In the genomic region with DNA sequence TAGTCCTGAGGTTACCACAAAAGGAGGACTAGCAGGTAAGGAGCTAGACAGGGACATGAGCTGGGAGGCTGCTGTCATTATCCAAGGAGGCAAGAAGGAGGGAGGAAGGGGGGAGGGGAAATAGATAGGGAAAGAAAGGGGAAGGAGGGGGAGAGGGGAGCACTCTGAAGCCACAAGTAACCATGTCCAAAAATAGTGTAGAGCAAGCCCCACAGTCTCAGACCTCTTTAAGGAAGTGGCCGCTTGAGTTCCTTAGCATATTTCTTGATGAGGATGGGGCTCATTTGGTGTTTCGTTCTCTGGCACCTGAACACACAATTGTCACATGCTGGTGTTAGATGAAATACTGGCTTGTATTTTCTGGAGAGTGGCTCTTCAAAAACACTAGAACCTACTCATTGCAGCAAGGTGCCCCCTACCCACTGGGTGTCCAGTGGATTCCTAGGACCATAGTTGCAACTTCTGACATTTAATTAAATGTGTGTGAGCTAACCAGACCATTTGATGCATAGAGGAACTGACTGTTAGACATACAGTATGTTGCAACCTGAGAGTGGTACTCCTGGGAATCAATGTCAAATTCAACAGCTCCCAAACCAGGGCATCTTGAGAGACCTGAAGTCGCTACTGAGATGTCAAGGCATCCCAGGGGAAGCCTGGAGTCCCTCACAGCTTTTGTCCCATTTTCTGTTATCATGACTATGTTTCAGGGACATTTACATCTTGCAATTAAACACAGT, we compare ENCODE assay signal across 31 mouse cellular contexts. TPM values are rescaled to one million over a fixed set of nuclear protein-coding genes. Genes with fewer than 3 reads are reported as not detected.
DNase-seq lines count a peak whose midpoint lies in the region; ATAC-seq and TF ChIP-seq lines count a peak whose summit lies in the region.
"Had no signal": no experiment of that assay in that cellular context is flagged by ENCODE, and none has a peak within 500 bp of the region (broad histone marks: within the 10 kb centered on the region; RNA-seq: fewer than 3 reads in every experiment).

No protein-coding gene starts in this region.

- no peak overlapping the region for H3K9ac ChIP-seq in CH12.LX (ENCODE audit: insufficient read depth, low read depth)
- no peak overlapping the region for H3K9ac ChIP-seq in midbrain, embryonic 14.5 days (replicated peaks; ENCODE audit: low read length)
- H3K9ac ChIP-seq: forebrain, embryonic 13.5 days; heart, embryonic 13.5 days; hindbrain, embryonic 13.5 days had no signal

- in situ Hi-C loops in CH12.LX (cut with MboI; ENCODE audit: low pct_ligation_motif_present, low pct_unique_long_range_greater_than_20kb, low sequenced_read_pairs), result no loop called here

- H3K4me2 ChIP-seq in CH12.LX (ENCODE audit: insufficient read depth, low read depth, poor library complexity, severe bottlenecking), result no peak overlapping the region
- H3K4me2 ChIP-seq in midbrain, embryonic 14.5 days (ENCODE audit: low read length), result no peak overlapping the region
- H3K4me2 ChIP-seq: forebrain, embryonic 13.5 days; heart, embryonic 13.5 days; hindbrain, embryonic 13.5 days had no signal

- peak; percentile 6 for DNase-seq in CH12.LX (ENCODE audit: extremely low read depth)
- DNase-seq in midbrain, embryonic 14.5 days, result no peak
- no peak for DNase-seq in gastrocnemius, postnatal 25 days
- DNase-seq in layer of hippocampus, adult 18-20 months (ENCODE audit: low spot score in 2 of 2), result no peak
- no peak for DNase-seq in hindbrain, embryonic 10.5 days (ENCODE audit: low spot score)
- DNase-seq: adrenal gland, adult 2 months; adrenal gland, postnatal 14 days; cerebellum, adult 11-12 months; cerebellum, adult 8-10 months; cerebellum, postnatal 10 days; cerebellum, postnatal 36 days; gastrocnemius, postnatal 10 days; heart, adult 2 months; heart, postnatal 14 days; heart, postnatal 4 days had no signal

- TF ChIP-seq POLR2A in CH12.LX (IDR thresholded peaks at IDR 0.05; ENCODE audit: low read depth, low read length), result no peak
- no peak for TF ChIP-seq POLR2A in bone marrow, adult 2 months (IDR thresholded peaks at IDR 0.05; ENCODE audit: borderline replicate concordance, control insufficient read depth, low read depth, low read length)

- TF ChIP-seq RAD21 in CH12.LX (IDR thresholded peaks at IDR 0.05; ENCODE audit: low read depth, low read length), result no peak

- no peak overlapping the region for H3K4me3 ChIP-seq in CH12.LX (replicated peaks in 1 of 3; ENCODE audit: low read depth in 2 of 3, low read length in 2 of 3, poor library complexity in 1 of 3)
- no peak overlapping the region for H3K4me3 ChIP-seq in bone marrow, adult 2 months (replicated peaks; ENCODE audit: control insufficient read depth, low read depth, low read length)
- no peak overlapping the region for H3K4me3 ChIP-seq in midbrain, embryonic 14.5 days (replicated peaks; ENCODE audit: low read depth, low read length)
- H3K4me3 ChIP-seq in hindbrain, embryonic 10.5 days, result no peak overlapping the region
- H3K4me3 ChIP-seq: forebrain, embryonic 10.5 days; forebrain, embryonic 13.5 days; heart, adult 2 months; heart, embryonic 10.5 days; heart, embryonic 13.5 days; hindbrain, embryonic 13.5 days had no signal

- no peaks in the 10 kb centered on the region for H3K27me3 ChIP-seq in CH12.LX (replicated peaks)
- H3K27me3 ChIP-seq in midbrain, embryonic 14.5 days (ENCODE audit: control insufficient read depth, insufficient read depth, low read length), result no peaks in the 10 kb centered on the region
- peaks cover 7% of the 10 kb centered on the region; the same call in 1 of the 2 replicates for H3K27me3 ChIP-seq in hindbrain, embryonic 10.5 days (ENCODE audit: insufficient read depth, poor library complexity, severe bottlenecking)
- H3K27me3 ChIP-seq: forebrain, embryonic 13.5 days; hindbrain, embryonic 13.5 days had no signal

- peaks cover 9 to 31% of the 10 kb centered on the region in 2 experiments for H3K4me1 ChIP-seq in CH12.LX (ENCODE audit: control insufficient read depth in 1 of 2, insufficient read depth in 2 of 2)
- H3K4me1 ChIP-seq in bone marrow, adult 2 months (ENCODE audit: control insufficient read depth, insufficient read depth, low read length), result peaks cover 6% of the 10 kb centered on the region; the same call in 1 of the 2 replicates
- no peaks in the 10 kb centered on the region for H3K4me1 ChIP-seq in midbrain, embryonic 14.5 days (ENCODE audit: control insufficient read depth, insufficient read depth, low read length)
- H3K4me1 ChIP-seq in hindbrain, embryonic 10.5 days (replicated peaks), result 0 out of 2 replicates have a peak, but pooled peaks cover 4% of the 10 kb centered on the region
- H3K4me1 ChIP-seq: forebrain, embryonic 10.5 days; forebrain, embryonic 13.5 days had no signal

- dilution Hi-C loops in CH12.LX (cut with MboI; ENCODE audit: extremely low pct_ligation_motif_present, extremely low pct_unique_long_range_greater_than_20kb, low sequenced_read_pairs), result no loop called here

- no peaks in the 10 kb centered on the region for H3K9me3 ChIP-seq in CH12.LX (replicated peaks; ENCODE audit: low read length)
- H3K9me3 ChIP-seq in midbrain, embryonic 14.5 days (ENCODE audit: control insufficient read depth, low read length), result no peaks in the 10 kb centered on the region
- H3K9me3 ChIP-seq in hindbrain, embryonic 10.5 days, result no peaks in the 10 kb centered on the region
- H3K9me3 ChIP-seq: forebrain, embryonic 10.5 days; forebrain, embryonic 13.5 days; G1E; heart, embryonic 10.5 days; heart, embryonic 13.5 days; hindbrain, embryonic 13.5 days had no signal

- TF ChIP-seq EP300 in CH12.LX (IDR thresholded peaks at IDR 0.05; ENCODE audit: low read length), result no peak

- peak; percentile 43 to 57; a peak in 3 of 4 replicates for ATAC-seq in hematopoietic stem cell, adult 5-6 weeks (replicated peaks in 1 of 2; ENCODE audit: insufficient read depth in 1 of 2, low FRiP score in 2 of 2, low TSS enrichment in 1 of 2, low read depth in 1 of 2, poor library complexity in 2 of 2, severe bottlenecking in 2 of 2)
- peak; percentile 60 for ATAC-seq in megakaryocyte progenitor cell, adult 5-6 weeks (replicated peaks; ENCODE audit: poor library complexity)
- ATAC-seq in midbrain, embryonic 14.5 days (ENCODE audit: low FRiP score, low TSS enrichment), result no peak
- ATAC-seq: forebrain, embryonic 13.5 days; forebrain, embryonic 16.5 days; hindbrain, embryonic 16.5 days had no signal

- H3K36me3 ChIP-seq in CH12.LX (replicated peaks in 1 of 2; ENCODE audit: control insufficient read depth in 1 of 2, insufficient read depth in 1 of 2, low read length in 1 of 2), result no peaks in the 10 kb centered on the region
- no peaks in the 10 kb centered on the region for H3K36me3 ChIP-seq in midbrain, embryonic 14.5 days (ENCODE audit: control insufficient read depth, insufficient read depth, low read length)
- H3K36me3 ChIP-seq in hindbrain, embryonic 10.5 days, result no peaks in the 10 kb centered on the region
- H3K36me3 ChIP-seq: forebrain, embryonic 10.5 days; heart, embryonic 10.5 days; heart, embryonic 13.5 days; hindbrain, embryonic 13.5 days had no signal

- WGBS in bone marrow, adult 2 months, result 25% methylated on average over 3 of the region's 3 CpGs
- WGBS in midbrain, embryonic 14.5 days, result 85% methylated on average over 3 of the region's 3 CpGs
- WGBS in hindbrain, embryonic 10.5 days, result 86% methylated on average over 3 of the region's 3 CpGs

- H3K79me2 ChIP-seq in CH12.LX (replicated peaks; ENCODE audit: control insufficient read depth, extremely low read depth, insufficient read depth, poor library complexity, severe bottlenecking), result no peaks in the 10 kb centered on the region

- no peak for TF ChIP-seq CTCF in CH12.LX (conservative IDR thresholded peaks at IDR 0.05 in 1 of 2, IDR thresholded peaks at IDR 0.05 in 1 of 2; ENCODE audit: low read depth in 2 of 2, low read length in 2 of 2)
- TF ChIP-seq CTCF in bone marrow, adult 2 months (IDR thresholded peaks at IDR 0.05; ENCODE audit: control insufficient read depth, insufficient read depth, low read length), result no peak

- no peak overlapping the region for H3K27ac ChIP-seq in CH12.LX (ENCODE audit: insufficient read depth, low read depth)
- H3K27ac ChIP-seq in bone marrow, adult 2 months (ENCODE audit: control insufficient read depth, insufficient read depth, low read depth, low read length, poor library complexity), result peak overlapping the region; percentile 38; the same call in 1 of the 2 replicates
- no peak overlapping the region for H3K27ac ChIP-seq in midbrain, embryonic 14.5 days (replicated peaks; ENCODE audit: low read depth, low read length)
- no peak overlapping the region for H3K27ac ChIP-seq in hindbrain, embryonic 10.5 days
- H3K27ac ChIP-seq: forebrain, embryonic 10.5 days; forebrain, embryonic 13.5 days; heart, adult 2 months; heart, embryonic 10.5 days; heart, embryonic 13.5 days; hindbrain, embryonic 13.5 days had no signal

TF ChIP-seq in CH12.LX, 34 proteins besides CTCF, POLR2A, EP300 and RAD21 (continues in another document):
- TF ChIP-seq MEF2A (IDR thresholded peaks at IDR 0.05; ENCODE audit: borderline replicate concordance, low read depth, low read length), result peak; percentile 18; the same call in 1 of the 2 replicates

RNA-seq across cellular contexts. Expression of a gene that starts 19.6 kb away (rescaled TPM):
- total RNA-seq in CH12.LX (2012; rRNA removed) (5.3 and 6.9 TPM in 2 replicates), CH12.LX (2014; rRNA removed) (2.3 and 2.4 TPM in 2 replicates)
- 3.2 and 3.7 TPM in 2 replicates for polyA plus RNA-seq in CH12.LX (2012; ENCODE audit: insufficient read length, low read depth)
- polyA plus RNA-seq in bone marrow, adult 2 months (2011; ENCODE audit: insufficient read depth, insufficient read length, low replicate concordance, missing spikeins), result 10.8 and 27.7 TPM in 2 replicates
- total RNA-seq in hematopoietic stem cell, adult 5-6 weeks (2017), result 106 and 117 TPM in 2 replicates
- 61.4 and 74.2 TPM in 2 replicates for total RNA-seq in megakaryocyte progenitor cell, adult 5-6 weeks (2015)
- 49.6 and 59.1 TPM in 2 replicates for total RNA-seq in megakaryocyte progenitor cell, adult 5-6 weeks (2017)
- polyA plus RNA-seq in midbrain, embryonic 14.5 days (2014; fragmentation: Nextera tagmentation; extraction: Ambion mirVana), result 5.0 and 6.7 TPM in 2 replicates
- 1 to 10 TPM; 1.9 to 2.1 TPM for total RNA-seq in gastrocnemius, postnatal 25 days (2021)
- total RNA-seq in layer of hippocampus, adult 18-20 months (2021), result 10 to 100 TPM; 47.1 to 49.3 TPM
- polyA plus RNA-seq in hindbrain, embryonic 10.5 days (2016; fragmentation: Nextera tagmentation; extraction: Ambion mirVana), result 0.68 and 0.85 TPM in 2 replicates

RNA-seq across cellular contexts. Expression of a gene that starts 28.4 kb away (rescaled TPM):
- total RNA-seq in CH12.LX (2012; rRNA removed), result not detected in 2 replicates
- total RNA-seq in CH12.LX (2014; rRNA removed), result not detected in 2 replicates
- not detected in 2 replicates for polyA plus RNA-seq in CH12.LX (2012; ENCODE audit: insufficient read length, low read depth)
- not detected in 2 replicates for polyA plus RNA-seq in bone marrow, adult 2 months (2011; ENCODE audit: insufficient read depth, insufficient read length, low replicate concordance, missing spikeins)
- total RNA-seq in hematopoietic stem cell, adult 5-6 weeks (2017), result not detected in 2 replicates
- 0.07 TPM in 1 of 2 replicates, not detected in the other for total RNA-seq in megakaryocyte progenitor cell, adult 5-6 weeks (2015)
- total RNA-seq in megakaryocyte progenitor cell, adult 5-6 weeks (2017), result not detected in 2 replicates
- not detected in 2 replicates for polyA plus RNA-seq in midbrain, embryonic 14.5 days (2014; fragmentation: Nextera tagmentation; extraction: Ambion mirVana)
- not detected for total RNA-seq in gastrocnemius, postnatal 25 days (2021)
- not detected for total RNA-seq in layer of hippocampus, adult 18-20 months (2021)
- not detected in 2 replicates for polyA plus RNA-seq in hindbrain, embryonic 10.5 days (2016; fragmentation: Nextera tagmentation; extraction: Ambion mirVana)
- total RNA-seq: adrenal gland, adult 2 months; adrenal gland, postnatal 14 days; gastrocnemius, adult 18-20 months; gastrocnemius, postnatal 10 days; gastrocnemius, postnatal 4 days; heart, adult 2 months; heart, postnatal 14 days; heart, postnatal 4 days had no signal
- polyA plus RNA-seq: adrenal gland, adult 2 months; brain, embryonic 14.5 days; embryonic facial prominence, embryonic 11.5 days; embryonic facial prominence, embryonic 14.5 days; forebrain, embryonic 10.5 days; forebrain, embryonic 13.5 days; forebrain, embryonic 16.5 days; G1E; heart, adult 2 months; heart, embryonic 10.5 days; heart, embryonic 13.5 days; hindbrain, embryonic 16.5 days had no signal

Comparison
In these comparisons a context has a peak if more than half of its experiments do, and no peak if none do; other contexts are left out.
1. RNA of a gene that starts 19.6 kb away (total RNA-seq): 106 to 117 TPM in hematopoietic stem cell, adult 5-6 weeks, 49.6 to 74.2 TPM in megakaryocyte progenitor cell, adult 5-6 weeks and 47.1 to 49.3 TPM in layer of hippocampus, adult 18-20 months; 2.3 to 6.9 TPM in CH12.LX and 1.9 to 2.1 TPM in gastrocnemius, postnatal 25 days; every median in the first group is over 4 times any median in the second.